Mouse (Mus musculus): ENCODE data around the gene Plg. TPM values are rescaled to one million over a fixed set of nuclear protein-coding genes. Genes with fewer than 3 reads are reported as not detected.
A peak's percentile ranks its signal among the peaks of the same experiment; 100 is the strongest.

Gene Plg
- total and polyA plus RNA-seq, 2 experiments from 2014 or later = 0.21 TPM; not detected in 1

- WGBS = 88% methylated on average over 6 of the region's 6 CpGs
- no peak overlapping the region for H3K27ac ChIP-seq
- DNase-seq (ENCODE audit: low spot score) (no peak), ATAC-seq (no peak)
- no peak for TF ChIP-seq CTCF (IDR thresholded peaks at IDR 0.05; ENCODE audit: low read depth)
- H3K4me1 ChIP-seq (ENCODE audit: insufficient read depth, low read length) = no peaks in the 10 kb centered on the region
- no peaks in the 10 kb centered on the region for H3K27me3 ChIP-seq (ENCODE audit: insufficient read depth, low read length)
- H3K4me3 ChIP-seq (ENCODE audit: low read length) = no peak overlapping the region
- H3K4me2 ChIP-seq (ENCODE audit: low read depth, low read length) = no peak overlapping the region
- H3K9me3 ChIP-seq (ENCODE audit: low read length) = no peaks in the 10 kb centered on the region
- no peaks in the 10 kb centered on the region for H3K36me3 ChIP-seq (ENCODE audit: insufficient read depth, low read length)
- H3K9ac ChIP-seq (replicated peaks; ENCODE audit: low read length) = no peak overlapping the region
Observed at GRCm38 (mm10) chr17:12351564-12351963, 26.8 kb upstream of the Plg start.

- Histone ChIP-seq H3K4me1 (ENCODE audit: insufficient read depth, low read length) (no peaks in the 10 kb centered on the region), H3K27ac (no peak overlapping the region), H3K36me3 (ENCODE audit: insufficient read depth, low read length) (no peaks in the 10 kb centered on the region), H3K9me3 (ENCODE audit: low read length) (no peaks in the 10 kb centered on the region), H3K9ac (replicated peaks; ENCODE audit: low read length) (no peak overlapping the region), H3K4me3 (ENCODE audit: low read length) (no peak overlapping the region), H3K4me2 (ENCODE audit: low read depth, low read length) (no peak overlapping the region), H3K27me3 (ENCODE audit: insufficient read depth, low read length) (no peaks in the 10 kb centered on the region)
- 35% methylated on average over 1 of the region's 1 CpGs for WGBS
- TF ChIP-seq CTCF (IDR thresholded peaks at IDR 0.05; ENCODE audit: low read depth) = no peak
- DNase-seq (ENCODE audit: low spot score) (peak; percentile 13), ATAC-seq (no peak)
Observed at GRCm38 (mm10) chr17:12352781-12353180, 25.6 kb upstream of the Plg start.

- DNase-seq (ENCODE audit: low spot score) (no peak), ATAC-seq (no peak)
- TF ChIP-seq CTCF (IDR thresholded peaks at IDR 0.05; ENCODE audit: low read depth) = no peak
- Histone ChIP-seq H3K4me1 (ENCODE audit: insufficient read depth, low read length) (no peaks in the 10 kb centered on the region), H3K4me3 (ENCODE audit: low read length) (no peak overlapping the region), H3K36me3 (ENCODE audit: insufficient read depth, low read length) (no peaks in the 10 kb centered on the region), H3K9me3 (ENCODE audit: low read length) (no peaks in the 10 kb centered on the region), H3K4me2 (ENCODE audit: low read depth, low read length) (no peak overlapping the region), H3K27me3 (ENCODE audit: insufficient read depth, low read length) (no peaks in the 10 kb centered on the region), H3K9ac (replicated peaks; ENCODE audit: low read length) (no peak overlapping the region), H3K27ac (no peak overlapping the region)
- WGBS = 88% methylated on average over 15 of the region's 15 CpGs
Observed at GRCm38 (mm10) chr17:12359876-12360275, 18.5 kb upstream of the Plg start.

- H3K27ac ChIP-seq = no peak overlapping the region
- H3K9me3 ChIP-seq (ENCODE audit: low read length) = no peaks in the 10 kb centered on the region
- H3K4me3 ChIP-seq (ENCODE audit: low read length) = no peak overlapping the region
- 79% methylated on average over 11 of the region's 11 CpGs for WGBS
- no peak overlapping the region for H3K9ac ChIP-seq (replicated peaks; ENCODE audit: low read length)
- peak; percentile 47 for ATAC-seq
- H3K4me1 ChIP-seq (ENCODE audit: insufficient read depth, low read length) = no peaks in the 10 kb centered on the region
- H3K36me3 ChIP-seq (ENCODE audit: insufficient read depth, low read length) = no peaks in the 10 kb centered on the region
- H3K4me2 ChIP-seq (ENCODE audit: low read depth, low read length) = no peak overlapping the region
- no peak for TF ChIP-seq CTCF (IDR thresholded peaks at IDR 0.05; ENCODE audit: low read depth)
- H3K27me3 ChIP-seq (ENCODE audit: insufficient read depth, low read length) = no peaks in the 10 kb centered on the region
- DNase-seq (ENCODE audit: low spot score) = no peak
Observed at GRCm38 (mm10) chr17:12363601-12364425, 14.6 kb upstream of the Plg start.

GRCm38 (mm10) chr17:12364426-12364735, 14.0 kb upstream of the Plg start:
- Histone ChIP-seq H3K27ac (no peak overlapping the region), H3K4me2 (ENCODE audit: low read depth, low read length) (no peak overlapping the region), H3K36me3 (ENCODE audit: insufficient read depth, low read length) (no peaks in the 10 kb centered on the region), H3K9ac (replicated peaks; ENCODE audit: low read length) (no peak overlapping the region), H3K4me3 (ENCODE audit: low read length) (no peak overlapping the region), H3K27me3 (ENCODE audit: insufficient read depth, low read length) (no peaks in the 10 kb centered on the region), H3K4me1 (ENCODE audit: insufficient read depth, low read length) (no peaks in the 10 kb centered on the region), H3K9me3 (ENCODE audit: low read length) (no peaks in the 10 kb centered on the region)
- WGBS = 32% methylated on average over 8 of the region's 8 CpGs
- DNase-seq (ENCODE audit: low spot score) = peak; percentile 27
- ATAC-seq = peak; percentile 49
- peak; percentile 37 for TF ChIP-seq CTCF (IDR thresholded peaks at IDR 0.05; ENCODE audit: low read depth)

- Histone ChIP-seq H3K4me2 (ENCODE audit: low read depth, low read length) (no peak overlapping the region), H3K36me3 (ENCODE audit: insufficient read depth, low read length) (no peaks in the 10 kb centered on the region), H3K4me3 (ENCODE audit: low read length) (no peak overlapping the region), H3K4me1 (ENCODE audit: insufficient read depth, low read length) (no peaks in the 10 kb centered on the region), H3K27me3 (ENCODE audit: insufficient read depth, low read length) (no peaks in the 10 kb centered on the region), H3K9ac (replicated peaks; ENCODE audit: low read length) (no peak overlapping the region), H3K9me3 (ENCODE audit: low read length) (no peaks in the 10 kb centered on the region), H3K27ac (no peak overlapping the region)
- TF ChIP-seq CTCF (IDR thresholded peaks at IDR 0.05; ENCODE audit: low read depth) = peak; percentile 85
- 40% methylated on average over 5 of the region's 5 CpGs for WGBS
- ATAC-seq (peak; percentile 81; the same call in 1 of the 2 replicates), DNase-seq (ENCODE audit: low spot score) (peak; percentile 83)
Observed at GRCm38 (mm10) chr17:12367373-12367930, 11.0 kb upstream of the Plg start.

GRCm38 (mm10) chr17:12369393-12369792, 9.0 kb upstream of the Plg start:
- Histone ChIP-seq H3K4me1 (ENCODE audit: insufficient read depth, low read length) (no peaks in the 10 kb centered on the region), H3K27me3 (ENCODE audit: insufficient read depth, low read length) (no peaks in the 10 kb centered on the region), H3K4me2 (ENCODE audit: low read depth, low read length) (no peak overlapping the region), H3K27ac (no peak overlapping the region), H3K4me3 (ENCODE audit: low read length) (no peak overlapping the region), H3K9ac (replicated peaks; ENCODE audit: low read length) (no peak overlapping the region), H3K9me3 (ENCODE audit: low read length) (no peaks in the 10 kb centered on the region), H3K36me3 (ENCODE audit: insufficient read depth, low read length) (no peaks in the 10 kb centered on the region)
- DNase-seq (ENCODE audit: low spot score) (no peak), ATAC-seq (no peak)
- no peak for TF ChIP-seq CTCF (IDR thresholded peaks at IDR 0.05; ENCODE audit: low read depth)
- WGBS = 78% methylated on average over 5 of the region's 5 CpGs
